In genomic region chr19:7434887-7435286, GRCm38 (mm10) we compare ENCODE assay signal across 14 mouse cellular contexts.
"Had no signal": no experiment of that assay in that cellular context is flagged by ENCODE, and none has a peak within 500 bp of the region (broad histone marks: within the 10 kb centered on the region; RNA-seq: fewer than 3 reads in every experiment).

No protein-coding gene starts in this region.

- H3K27me3 ChIP-seq: limb, embryonic 12.5 days; liver, embryonic 13.5 days; lung, embryonic 15.5 days; megakaryocyte, embryonic 14.5 days; midbrain, embryonic 15.5 days; neural tube, embryonic 12.5 days had no signal

- H3K4me3 ChIP-seq: limb, embryonic 12.5 days; liver, embryonic 13.5 days; lung, embryonic 15.5 days; megakaryocyte, embryonic 14.5 days; midbrain, embryonic 15.5 days; neural tube, embryonic 12.5 days had no signal

- H3K9me3 ChIP-seq: limb, embryonic 12.5 days; liver, embryonic 13.5 days; lung, embryonic 15.5 days; megakaryocyte, embryonic 14.5 days; midbrain, embryonic 15.5 days; neural tube, embryonic 12.5 days had no signal

- H3K27ac ChIP-seq: limb, embryonic 12.5 days; liver, embryonic 13.5 days; lung, embryonic 15.5 days; macrophage; midbrain, embryonic 15.5 days; neural tube, embryonic 12.5 days; stomach, postnatal 0 days had no signal

- H3K4me1 ChIP-seq: limb, embryonic 12.5 days; liver, embryonic 13.5 days; neural tube, embryonic 12.5 days had no signal

- DNase-seq: kidney, postnatal 14 days; liver; liver, embryonic 13.5 days; liver, postnatal 0 days; lung, postnatal 14 days; thymus, adult 2 months; thymus, postnatal 25 days had no signal
